In the genomic region with DNA sequence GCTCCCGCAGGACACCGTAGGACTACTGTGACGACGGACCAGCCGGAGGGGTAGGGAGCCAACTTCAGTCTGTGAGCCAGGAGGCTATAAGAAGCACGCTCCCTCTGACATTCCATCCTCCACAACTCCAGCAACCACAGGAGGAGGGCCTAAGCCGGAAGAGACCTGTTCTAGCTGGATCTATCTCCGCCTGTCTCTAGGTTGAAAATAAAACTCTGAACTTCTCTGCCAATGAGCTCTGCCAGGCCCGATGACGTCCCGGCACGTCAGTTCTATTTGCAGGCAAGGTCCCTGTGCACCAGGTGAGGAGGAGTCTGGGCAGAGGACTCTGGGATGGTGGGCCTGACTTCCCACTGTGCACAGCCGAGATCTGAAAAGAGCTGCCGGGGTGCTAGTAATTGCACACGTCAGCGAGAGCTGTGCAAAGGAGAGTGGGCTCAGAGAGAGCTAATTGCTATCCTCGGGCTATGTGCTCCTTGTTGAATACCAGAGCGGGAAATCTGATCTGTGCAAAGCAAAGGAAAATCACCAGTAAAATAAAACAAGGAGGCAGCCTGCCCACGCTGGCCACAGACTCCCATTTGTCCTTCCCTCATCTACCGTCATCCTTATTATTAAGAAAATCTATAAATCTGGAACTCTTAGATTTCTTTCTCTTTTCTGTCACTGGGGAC, we compare ENCODE assay signal across 9 mouse cellular contexts. TPM values are rescaled to one million over a fixed set of nuclear protein-coding genes. Genes with fewer than 3 reads are reported as not detected.
A peak's percentile ranks its signal among the peaks of the same experiment; 100 is the strongest.
DNase-seq lines count a peak whose midpoint lies in the region; ATAC-seq and TF ChIP-seq lines count a peak whose summit lies in the region.
"Had no signal": no experiment of that assay in that cellular context is flagged by ENCODE, and none has a peak within 500 bp of the region (broad histone marks: within the 10 kb centered on the region; RNA-seq: fewer than 3 reads in every experiment).

No protein-coding gene starts in this region.

- DNase-seq in spleen, postnatal 36 days (ENCODE audit: low spot score in 2 of 2) = peak; percentile 31
- DNase-seq in spleen, postnatal 14 days (ENCODE audit: low spot score in 2 of 2) = no peak
- peak; percentile 83 to 84 for DNase-seq in heart, adult 9 months (ENCODE audit: low spot score in 2 of 2)
- peak; percentile 93 for DNase-seq in kidney, adult 2 months

- H3K27me3 ChIP-seq in embryonic facial prominence, embryonic 13.5 days = no peaks in the 10 kb centered on the region
- H3K27me3 ChIP-seq in kidney, adult 2 months (replicated peaks; ENCODE audit: control insufficient read depth, insufficient read depth, low read length) = no peaks in the 10 kb centered on the region
- H3K27me3 ChIP-seq in limb, embryonic 12.5 days = no peaks in the 10 kb centered on the region
- no peaks in the 10 kb centered on the region for H3K27me3 ChIP-seq in midbrain, embryonic 12.5 days
- H3K27me3 ChIP-seq in small intestine, adult 2 months (ENCODE audit: control insufficient read depth, insufficient read depth, low read length) = no peaks in the 10 kb centered on the region

- H3K9me3 ChIP-seq in embryonic facial prominence, embryonic 13.5 days = no peaks in the 10 kb centered on the region
- no peaks in the 10 kb centered on the region for H3K9me3 ChIP-seq in limb, embryonic 12.5 days
- H3K9me3 ChIP-seq in midbrain, embryonic 12.5 days = 0 out of 2 replicates have a peak, but pooled peaks cover under 1% of the 10 kb centered on the region
- H3K9me3 ChIP-seq: G1E had no signal

- peak overlapping the region; percentile 97 for H3K27ac ChIP-seq in embryonic facial prominence, embryonic 13.5 days
- peak overlapping the region; percentile 70 for H3K27ac ChIP-seq in kidney, adult 2 months (ENCODE audit: insufficient read depth, low read depth, low read length)
- peak overlapping the region; percentile 95 for H3K27ac ChIP-seq in limb, embryonic 12.5 days
- peak overlapping the region; percentile 90 for H3K27ac ChIP-seq in midbrain, embryonic 12.5 days (replicated peaks)
- H3K27ac ChIP-seq in small intestine, adult 2 months (ENCODE audit: insufficient read depth, low read depth, low read length) = peak overlapping the region; percentile 87

- ATAC-seq in embryonic facial prominence, embryonic 13.5 days (ENCODE audit: insufficient number of reproducible peaks, insufficient read depth, low FRiP score, low TSS enrichment, low read depth) = peak; percentile 89
- peak; percentile 86 for ATAC-seq in limb, embryonic 12.5 days (ENCODE audit: insufficient number of reproducible peaks, insufficient read depth, low FRiP score, low TSS enrichment, low read depth)
- ATAC-seq in midbrain, embryonic 12.5 days (ENCODE audit: low FRiP score, low read depth) = peak; percentile 66

- H3K4me2 ChIP-seq in embryonic facial prominence, embryonic 13.5 days = peak overlapping the region; percentile 60
- peak overlapping the region; percentile 62 for H3K4me2 ChIP-seq in limb, embryonic 12.5 days
- peak overlapping the region; percentile 57 for H3K4me2 ChIP-seq in midbrain, embryonic 12.5 days (replicated peaks)

- H3K36me3 ChIP-seq in embryonic facial prominence, embryonic 13.5 days = no peaks in the 10 kb centered on the region
- no peaks in the 10 kb centered on the region for H3K36me3 ChIP-seq in kidney, adult 2 months (ENCODE audit: control insufficient read depth, insufficient read depth, low read length)
- H3K36me3 ChIP-seq in limb, embryonic 12.5 days = no peaks in the 10 kb centered on the region
- no peaks in the 10 kb centered on the region; the same call in 1 of the 2 replicates for H3K36me3 ChIP-seq in midbrain, embryonic 12.5 days
- no peaks in the 10 kb centered on the region for H3K36me3 ChIP-seq in small intestine, adult 2 months (ENCODE audit: control insufficient read depth, insufficient read depth, low read length)
- H3K36me3 ChIP-seq: G1E had no signal

- H3K4me1 ChIP-seq in embryonic facial prominence, embryonic 13.5 days = peaks cover 48% of the 10 kb centered on the region
- H3K4me1 ChIP-seq in kidney, adult 2 months (ENCODE audit: control insufficient read depth, insufficient read depth, low read length) = peaks cover 7% of the 10 kb centered on the region; the same call in 1 of the 2 replicates
- H3K4me1 ChIP-seq in limb, embryonic 12.5 days (replicated peaks) = peaks cover 40% of the 10 kb centered on the region
- H3K4me1 ChIP-seq in midbrain, embryonic 12.5 days = peaks cover 55% of the 10 kb centered on the region
- H3K4me1 ChIP-seq in small intestine, adult 2 months (ENCODE audit: control insufficient read depth, insufficient read depth, insufficient read length, low read length) = peaks cover 11% of the 10 kb centered on the region

- H3K9ac ChIP-seq in embryonic facial prominence, embryonic 13.5 days = peak overlapping the region; percentile 64
- peak overlapping the region; percentile 47 for H3K9ac ChIP-seq in limb, embryonic 12.5 days (replicated peaks)
- H3K9ac ChIP-seq in midbrain, embryonic 12.5 days (replicated peaks) = peak overlapping the region; percentile 53

- H3K4me3 ChIP-seq in embryonic facial prominence, embryonic 13.5 days = peak overlapping the region; percentile 33
- peak overlapping the region; percentile 46 for H3K4me3 ChIP-seq in kidney, adult 2 months (ENCODE audit: insufficient read depth, low read depth, low read length)
- peak overlapping the region; percentile 28 for H3K4me3 ChIP-seq in limb, embryonic 12.5 days (replicated peaks)
- peak overlapping the region; percentile 34 for H3K4me3 ChIP-seq in midbrain, embryonic 12.5 days
- peak overlapping the region; percentile 62 for H3K4me3 ChIP-seq in small intestine, adult 2 months (ENCODE audit: low read depth, low read length)

- no peak for TF ChIP-seq CTCF in kidney, adult 2 months (conservative IDR thresholded peaks at IDR 0.05; ENCODE audit: insufficient read depth, insufficient read length, low read depth, low read length)
- no peak; the same call in 1 of the 2 replicates for TF ChIP-seq CTCF in small intestine, adult 2 months (IDR thresholded peaks at IDR 0.05; ENCODE audit: extremely low read depth, insufficient read length, insufficient replicate concordance, low read depth, low read length)

- 1% methylated on average over 20 of the region's 20 CpGs for WGBS in embryonic facial prominence, embryonic 13.5 days
- 2% methylated on average over 20 of the region's 20 CpGs for WGBS in kidney, adult 2 months
- 3% methylated on average over 20 of the region's 20 CpGs for WGBS in limb, embryonic 12.5 days
- 2% methylated on average over 20 of the region's 20 CpGs for WGBS in midbrain, embryonic 12.5 days
- WGBS in small intestine, adult 2 months = 4% methylated on average over 20 of the region's 20 CpGs

- TF ChIP-seq POLR2A in kidney, adult 2 months (IDR thresholded peaks at IDR 0.05; ENCODE audit: low read depth, low read length) = peak; percentile 58
- TF ChIP-seq POLR2A in small intestine, adult 2 months (IDR thresholded peaks at IDR 0.05; ENCODE audit: low read depth, low read length) = peak; percentile 54; the same call in 1 of the 2 replicates

RNA-seq across cellular contexts. Expression of a gene that starts 58.7 kb away (rescaled TPM):
- polyA plus RNA-seq in embryonic facial prominence, embryonic 13.5 days (2015; fragmentation: Nextera tagmentation; extraction: Ambion mirVana) = 5.8 and 6.5 TPM in 2 replicates
- polyA plus RNA-seq in kidney, adult 2 months (2012; rRNA removed) = 3.6 and 3.7 TPM in 2 replicates
- 5.1 and 5.4 TPM in 2 replicates for polyA plus RNA-seq in limb, embryonic 12.5 days (2016; fragmentation: Nextera tagmentation; extraction: Ambion mirVana)
- polyA plus RNA-seq in midbrain, embryonic 12.5 days (2016; fragmentation: Nextera tagmentation; extraction: Ambion mirVana) = 8.2 and 9.3 TPM in 2 replicates
- 1.6 and 3.2 TPM in 2 replicates for polyA plus RNA-seq in small intestine, adult 2 months (2012; rRNA removed)

Comparison
In these comparisons a context has a peak if more than half of its experiments do, and no peak if none do; other contexts are left out.
1. DNase-seq: peak in spleen, postnatal 36 days (2 of 2), heart, adult 9 months (2 of 2) and kidney, adult 2 months (single experiment); none in spleen, postnatal 14 days (0 of 2).
2. Peak in every context shown above with its lines, with median percentiles within 50 percentile points of each other: ATAC-seq, H3K27ac ChIP-seq, H3K4me2 ChIP-seq, H3K4me3 ChIP-seq and H3K9ac ChIP-seq.